Mouse (Mus musculus): ENCODE results near the gene Lat. TPM values are rescaled to one million over a fixed set of nuclear protein-coding genes. Genes with fewer than 3 reads are reported as not detected.

Lat gene
- 801 TPM for polyA plus RNA-seq (2017; shearing (Covaris generic))

GRCm38 (mm10) chr7:126369393-126369792, at the start of gene Lat:
Lat (minus strand) TSS chr7:126369570.

GRCm38 (mm10) chr7:126414725-126415124, 45.4 kb upstream of the Lat start, which contains the start of gene Cd19:
Cd19 (minus strand) TSS chr7:126414889.

GRCm38 (mm10) chr7:126396298-126397119, 27.1 kb upstream of the Lat start, which contains the start of gene Nfatc2ip:
Nfatc2ip (minus strand) TSS chr7:126396737.

GRCm38 (mm10) chr7:126377278-126378158, 8.1 kb upstream of the Lat start, which contains the start of gene Spns1:
Spns1 (minus strand) TSS chr7:126377450.

Other genes with a start within 250 kb of the Lat start
- 226 TPM for gene Xpo6, start 169.1 kb downstream of the Lat start, polyA plus RNA-seq (2017; shearing (Covaris generic))
- gene Sbk1, start 97.0 kb downstream of the Lat start, polyA plus RNA-seq (2017; shearing (Covaris generic)), result 65.8 TPM
- gene Spns1, start 7.9 kb upstream of the Lat start, polyA plus RNA-seq (2017; shearing (Covaris generic)), result 59.5 TPM
- 5.1 TPM for gene Nfatc2ip, start 27.2 kb upstream of the Lat start, polyA plus RNA-seq (2017; shearing (Covaris generic))
- gene Cd19, start 45.3 kb upstream of the Lat start, polyA plus RNA-seq (2017; shearing (Covaris generic)), result 2.3 TPM
- gene Rabep2, start 59.2 kb upstream of the Lat start, polyA plus RNA-seq (2017; shearing (Covaris generic)), result 59.4 TPM
- gene Atp2a1, start 93.5 kb upstream of the Lat start, polyA plus RNA-seq (2017; shearing (Covaris generic)), result 0.31 TPM
- gene Sh2b1, start 105.9 kb upstream of the Lat start, polyA plus RNA-seq (2017; shearing (Covaris generic)), result 47.6 TPM
- 110 TPM for gene Tufm, start 117.8 kb upstream of the Lat start, polyA plus RNA-seq (2017; shearing (Covaris generic))
- 111 TPM for gene Atxn2l, start 133.9 kb upstream of the Lat start, polyA plus RNA-seq (2017; shearing (Covaris generic))
- gene Eif3c, start 196.8 kb upstream of the Lat start, polyA plus RNA-seq (2017; shearing (Covaris generic)), result 186 TPM
- 2.1 TPM for gene Apobr, start 215.4 kb upstream of the Lat start, polyA plus RNA-seq (2017; shearing (Covaris generic))
- gene Cln3, start 216.2 kb upstream of the Lat start, polyA plus RNA-seq (2017; shearing (Covaris generic)), result 94.3 TPM
- not detected for gene Il27, start 225.4 kb upstream of the Lat start, polyA plus RNA-seq (2017; shearing (Covaris generic))